Mouse (Mus musculus) ES-Bruce4 (cell line): ENCODE data around the gene Tmem184c. TPM values are rescaled to one million over a fixed set of nuclear protein-coding genes. Genes with fewer than 3 reads are reported as not detected.
A peak's percentile ranks its signal among the peaks of the same experiment; 100 is the strongest.

Source experiments
- H3K27ac ChIP-seq: 2 replicates; pipeline ENCODE4 v1.5.1; 2012; ENCODE audit warnings: low read length, inconsistent platforms; ENCODE audit not compliant: insufficient read depth
- H3K27me3 ChIP-seq: 2 replicates; pipeline ENCODE4 v1.6.1; 2012; ENCODE audit warnings: mild to moderate bottlenecking, low read length, inconsistent platforms; ENCODE audit not compliant: control insufficient read depth, poor library complexity, insufficient read depth, severe bottlenecking
- H3K36me3 ChIP-seq: 2 replicates; pipeline ENCODE4 v1.6.1; 2012; ENCODE audit warnings: inconsistent platforms, mild to moderate bottlenecking, low read length, moderate library complexity; ENCODE audit not compliant: control insufficient read depth, poor library complexity, insufficient read depth, severe bottlenecking
- H3K4me1 ChIP-seq: one replicate; pipeline ENCODE4 v1.8.1; 2011; ENCODE audit warnings: low read length; ENCODE audit not compliant: control insufficient read depth, insufficient read depth
- H3K4me3 ChIP-seq: 2 replicates; pipeline ENCODE4 v1.5.1; 2011; ENCODE audit warnings: low read depth, mild to moderate bottlenecking, low read length
- H3K9ac ChIP-seq: 2 replicates; pipeline ENCODE4 v1.6.1; 2012; ENCODE audit warnings: low read depth, mild to moderate bottlenecking, inconsistent platforms; ENCODE audit not compliant: poor library complexity, severe bottlenecking
- H3K9me3 ChIP-seq: replicated peaks from 2 replicates; pipeline ENCODE4 v1.6.1; 2012; ENCODE audit warnings: mild to moderate bottlenecking, low read length, inconsistent platforms; ENCODE audit not compliant: control insufficient read depth, poor library complexity, insufficient read depth, severe bottlenecking
- CTCF ChIP-seq: IDR thresholded peaks from one replicate; pipeline ENCODE4 v1.8.1; 2011; ENCODE audit warnings: low read depth, low read length
- EP300 ChIP-seq: IDR thresholded peaks from 2 replicates; pipeline ENCODE4 v1.6.1; 2011; ENCODE audit warnings: low read depth, low read length; ENCODE audit not compliant: insufficient read depth
- POLR2A ChIP-seq: IDR thresholded peaks from one replicate; pipeline ENCODE4 v1.8.1; 2011; ENCODE audit warnings: low read length; ENCODE audit not compliant: insufficient read depth
- polyA plus RNA-seq: library from polyadenylated mRNA; stranded (reverse); fragments of >200 nt; gene quantifications from 2 replicates; pipeline ENCODE4 v1.2.4, GENCODE M21; 2011; ENCODE audit warnings: low read depth; ENCODE audit not compliant: missing spikeins, insufficient read depth, insufficient read length

The Tmem184c gene
- 41.0 and 42.6 TPM in 2 replicates for polyA plus RNA-seq

GRCm38 (mm10) chr8:77610374-77610969 lies at the start of gene Tmem184c:
Gene Tmem184c, minus strand, starts transcription at chr8:77610698.
- peak within 1 kb of the TSS; percentile 2; the same call in 1 of the 2 replicates for H3K27ac ChIP-seq
- H3K36me3 ChIP-seq: peaks cover 9% of the 10 kb centered on the region
- H3K4me3 ChIP-seq: peak within 1 kb of the TSS; percentile 89
- no peaks in the 10 kb centered on the region for H3K9me3 ChIP-seq
- H3K27me3 ChIP-seq: no peaks in the 10 kb centered on the region
- H3K9ac ChIP-seq: peak within 1 kb of the TSS; percentile 87
- no peak for TF ChIP-seq EP300
- no peak for TF ChIP-seq POLR2A
- no peak for TF ChIP-seq CTCF
- no peaks in the 10 kb centered on the region for H3K4me1 ChIP-seq

- TF ChIP-seq POLR2A: no peak
- no peak for TF ChIP-seq CTCF
- no peak overlapping the region for H3K27ac ChIP-seq
- H3K9me3 ChIP-seq: no peaks in the 10 kb centered on the region
- H3K4me3 ChIP-seq: no peak overlapping the region
- H3K27me3 ChIP-seq: no peaks in the 10 kb centered on the region
- H3K9ac ChIP-seq: no peak overlapping the region
- no peaks in the 10 kb centered on the region for H3K4me1 ChIP-seq
- H3K36me3 ChIP-seq: no peaks in the 10 kb centered on the region
Measured at GRCm38 (mm10) chr8:77659534-77660080, 49.1 kb upstream of the Tmem184c start.

- no peak for TF ChIP-seq POLR2A
- no peak for TF ChIP-seq EP300
- no peak for TF ChIP-seq CTCF
- H3K4me1 ChIP-seq: no peaks in the 10 kb centered on the region
- no peak overlapping the region for H3K27ac ChIP-seq
Measured at GRCm38 (mm10) chr8:77658356-77658755, 47.9 kb upstream of the Tmem184c start.

GRCm38 (mm10) chr8:77650646-77651190 lies 40.2 kb upstream of the Tmem184c start:
- TF ChIP-seq POLR2A (no peak), EP300 (no peak), CTCF (no peak)
- H3K27me3 ChIP-seq: no peaks in the 10 kb centered on the region
- no peak overlapping the region for H3K27ac ChIP-seq
- no peak overlapping the region for H3K9ac ChIP-seq
- H3K9me3 ChIP-seq: 0 out of 2 replicates have a peak, but pooled peaks cover 9% of the 10 kb centered on the region
- no peaks in the 10 kb centered on the region for H3K4me1 ChIP-seq
- no peaks in the 10 kb centered on the region for H3K36me3 ChIP-seq
- no peak overlapping the region for H3K4me3 ChIP-seq

More at GRCm38 (mm10) chr8:77658356-77658755, 47.9 kb upstream of the Tmem184c start:
- Histone ChIP-seq H3K9ac (no peak overlapping the region), H3K27me3 (no peaks in the 10 kb centered on the region), H3K9me3 (no peaks in the 10 kb centered on the region), H3K36me3 (no peaks in the 10 kb centered on the region), H3K4me3 (no peak overlapping the region)

GRCm38 (mm10) chr8:77640093-77640839 lies 29.8 kb upstream of the Tmem184c start:
- Histone ChIP-seq H3K4me3 (no peak overlapping the region), H3K4me1 (no peaks in the 10 kb centered on the region), H3K27ac (no peak overlapping the region), H3K9ac (no peak overlapping the region), H3K27me3 (no peaks in the 10 kb centered on the region), H3K36me3 (no peaks in the 10 kb centered on the region), H3K9me3 (no peaks in the 10 kb centered on the region; the same call in 1 of the 2 replicates)
- TF ChIP-seq EP300: no peak
- TF ChIP-seq POLR2A: no peak
- TF ChIP-seq CTCF: no peak

- TF ChIP-seq POLR2A: no peak
- no peak for TF ChIP-seq CTCF
- TF ChIP-seq EP300: no peak
- H3K27ac ChIP-seq: no peak overlapping the region
- H3K4me1 ChIP-seq: no peaks in the 10 kb centered on the region
- no peak overlapping the region for H3K4me3 ChIP-seq
- H3K27me3 ChIP-seq: no peaks in the 10 kb centered on the region
- no peaks in the 10 kb centered on the region for H3K36me3 ChIP-seq
- H3K9ac ChIP-seq: no peak overlapping the region
- no peaks in the 10 kb centered on the region for H3K9me3 ChIP-seq
Measured at GRCm38 (mm10) chr8:77637593-77637992, 27.1 kb upstream of the Tmem184c start.
